Mouse (Mus musculus) midbrain, embryonic 10.5 days (tissue): Measurements from ENCODE around the gene Lrrc25. TPM values are rescaled to one million over a fixed set of nuclear protein-coding genes. Genes with fewer than 3 reads are reported as not detected.
A peak's percentile ranks its signal among the peaks of the same experiment; 100 is the strongest.

Experiments
- DNase-seq: peaks from one replicate; pipeline ENCODE4 v3.0.0-alpha.2; 2017; ENCODE audit warnings: low spot score
- H3K27ac ChIP-seq: fragments of 300-500 bp; sonication (generic); replicated peaks from 2 replicates; pipeline ENCODE4 v1.5.1; 2016; ENCODE audit warnings: mild to moderate bottlenecking
- H3K27me3 ChIP-seq: fragments of 300-500 bp; sonication (generic); 2 replicates; pipeline ENCODE4 v1.6.1; 2016; ENCODE audit warnings: low read depth, mild to moderate bottlenecking; ENCODE audit not compliant: poor library complexity, severe bottlenecking
- H3K36me3 ChIP-seq: fragments of 300-500 bp; sonication (generic); 2 replicates; pipeline ENCODE4 v1.6.1; 2016; ENCODE audit warnings: mild to moderate bottlenecking, moderate library complexity
- H3K4me1 ChIP-seq: fragments of 300-500 bp; sonication (generic); 2 replicates; pipeline ENCODE4 v1.6.1; 2016
- H3K4me3 ChIP-seq: fragments of 300-500 bp; sonication (generic); 2 replicates; pipeline ENCODE4 v1.5.1; 2016; ENCODE audit warnings: mild to moderate bottlenecking, moderate library complexity
- H3K9me3 ChIP-seq: fragments of 300-500 bp; sonication (generic); replicated peaks from 2 replicates; pipeline ENCODE4 v1.6.1; 2016; ENCODE audit warnings: mild to moderate bottlenecking
- WGBS: fragments of 180-500 bp; shearing (Covaris S2); methylation state at CpG from one replicate; pipeline ENCODE4 v1.1.7; 2016; 5-methylcytosine and 5-hydroxymethylcytosine counted together
- polyA plus RNA-seq: library from polyadenylated mRNA; unstranded; fragments of >200 nt; fragmentation: Nextera tagmentation; extraction: Ambion mirVana; gene quantifications from 2 replicates; pipeline ENCODE4 v1.2.1, GENCODE M21; 2016

The Lrrc25 gene
- polyA plus RNA-seq, 1 experiment from 2014 or later: 1.1 TPM

- H3K4me1 ChIP-seq: peaks cover 68% of the 10 kb centered on the region
- DNase-seq: peak; percentile 90
- H3K27me3 ChIP-seq: peaks cover 21% of the 10 kb centered on the region
- no peaks in the 10 kb centered on the region for H3K9me3 ChIP-seq
- H3K4me3 ChIP-seq: peak overlapping the region; percentile 76
- no peaks in the 10 kb centered on the region for H3K36me3 ChIP-seq
- under 1% methylated on average over 54 of the region's 54 CpGs for WGBS
- H3K27ac ChIP-seq: peak overlapping the region; percentile 92
These were observed 4.9 kb upstream of the Lrrc25 start for GRCm38 (mm10) chr8:70610796-70611771.

- peak; percentile 90 for DNase-seq
- H3K4me3 ChIP-seq: peak overlapping the region; percentile 76
- no peaks in the 10 kb centered on the region for H3K9me3 ChIP-seq
- peak overlapping the region; percentile 92; the same call in 1 of the 2 replicates for H3K27ac ChIP-seq
- peaks cover 17% of the 10 kb centered on the region for H3K27me3 ChIP-seq
- no peaks in the 10 kb centered on the region for H3K36me3 ChIP-seq
- peaks cover 66% of the 10 kb centered on the region for H3K4me1 ChIP-seq
- WGBS: under 1% methylated on average over 6 of the region's 6 CpGs
These were observed 4.1 kb upstream of the Lrrc25 start for GRCm38 (mm10) chr8:70611849-70612248.

GRCm38 (mm10) chr8:70613763-70614162, 2.2 kb upstream of the Lrrc25 start:
- WGBS: 25% methylated on average over 1 of the region's 1 CpGs
- Histone ChIP-seq H3K36me3 (no peaks in the 10 kb centered on the region), H3K27ac (no peak overlapping the region), H3K9me3 (no peaks in the 10 kb centered on the region), H3K4me3 (no peak overlapping the region), H3K27me3 (peaks cover 8% of the 10 kb centered on the region), H3K4me1 (peaks cover 62% of the 10 kb centered on the region)
- DNase-seq: no peak

GRCm38 (mm10) chr8:70614469-70614868, 1.5 kb upstream of the Lrrc25 start:
- 71% methylated on average over 5 of the region's 5 CpGs for WGBS
- H3K27ac ChIP-seq: no peak overlapping the region
- H3K9me3 ChIP-seq: no peaks in the 10 kb centered on the region
- no peak overlapping the region for H3K4me3 ChIP-seq
- no peaks in the 10 kb centered on the region for H3K36me3 ChIP-seq
- H3K27me3 ChIP-seq: peaks cover 1% of the 10 kb centered on the region
- H3K4me1 ChIP-seq: peaks cover 60% of the 10 kb centered on the region
- DNase-seq: no peak

- WGBS: 93% methylated on average over 8 of the region's 8 CpGs
- DNase-seq: no peak
- Histone ChIP-seq H3K9me3 (no peaks in the 10 kb centered on the region), H3K27me3 (peaks cover 2% of the 10 kb centered on the region), H3K36me3 (no peaks in the 10 kb centered on the region), H3K27ac (no peak overlapping the region), H3K4me1 (peaks cover 52% of the 10 kb centered on the region), H3K4me3 (no peak overlapping the region)
These were observed 674 bp upstream of the Lrrc25 start for GRCm38 (mm10) chr8:70615281-70615680.

GRCm38 (mm10) chr8:70616645-70617044, 690 bp downstream of the Lrrc25 start:
- WGBS: 65% methylated on average over 11 of the region's 11 CpGs
- H3K27ac ChIP-seq: peak overlapping the region; percentile 9; the same call in 1 of the 2 replicates
- no peak for DNase-seq

GRCm38 (mm10) chr8:70617985-70618384, 2.0 kb downstream of the Lrrc25 start:
- Histone ChIP-seq H3K4me3 (0 out of 2 replicates have a peak overlapping the region, but pooled peaks have one; percentile 1), H3K27me3 (peaks cover 29% of the 10 kb centered on the region), H3K4me1 (peaks cover 41% of the 10 kb centered on the region), H3K9me3 (no peaks in the 10 kb centered on the region), H3K27ac (peak overlapping the region; percentile 29; the same call in 1 of the 2 replicates), H3K36me3 (no peaks in the 10 kb centered on the region)
- DNase-seq: no peak
- 81% methylated on average over 11 of the region's 11 CpGs for WGBS

More at GRCm38 (mm10) chr8:70616645-70617044, 690 bp downstream of the Lrrc25 start:
- H3K9me3 ChIP-seq: no peaks in the 10 kb centered on the region
- peaks cover 16% of the 10 kb centered on the region for H3K27me3 ChIP-seq
- H3K4me3 ChIP-seq: no peak overlapping the region
- H3K36me3 ChIP-seq: no peaks in the 10 kb centered on the region
- peaks cover 46% of the 10 kb centered on the region for H3K4me1 ChIP-seq

GRCm38 (mm10) chr8:70618888-70619334, 3.0 kb downstream of the Lrrc25 start:
- Histone ChIP-seq H3K4me1 (peaks cover 34% of the 10 kb centered on the region), H3K9me3 (no peaks in the 10 kb centered on the region), H3K4me3 (peak overlapping the region; percentile 3; the same call in 1 of the 2 replicates), H3K36me3 (no peaks in the 10 kb centered on the region), H3K27me3 (peaks cover 34% of the 10 kb centered on the region), H3K27ac (peak overlapping the region; percentile 33; the same call in 1 of the 2 replicates)
- 37% methylated on average over 9 of the region's 9 CpGs for WGBS
- DNase-seq: peak; percentile 51

- Histone ChIP-seq H3K4me3 (no peak overlapping the region), H3K27ac (no peak overlapping the region), H3K36me3 (no peaks in the 10 kb centered on the region), H3K9me3 (no peaks in the 10 kb centered on the region), H3K27me3 (peaks cover 34% of the 10 kb centered on the region), H3K4me1 (peaks cover 26% of the 10 kb centered on the region)
- DNase-seq: no peak
- WGBS: 64% methylated on average over 3 of the region's 3 CpGs
These were observed 6.3 kb downstream of the Lrrc25 start for GRCm38 (mm10) chr8:70622220-70622619.

- 21% methylated on average over 5 of the region's 5 CpGs for WGBS
- peak; percentile 66 for DNase-seq
- no peak overlapping the region for H3K27ac ChIP-seq
- H3K4me3 ChIP-seq: no peak overlapping the region
- H3K9me3 ChIP-seq: no peaks in the 10 kb centered on the region
- no peaks in the 10 kb centered on the region for H3K36me3 ChIP-seq
- H3K27me3 ChIP-seq: peaks cover 41% of the 10 kb centered on the region
- peaks cover 19% of the 10 kb centered on the region for H3K4me1 ChIP-seq
These were observed 9.1 kb downstream of the Lrrc25 start for GRCm38 (mm10) chr8:70625104-70625503.

GRCm38 (mm10) chr8:70627041-70627440, 11.1 kb downstream of the Lrrc25 start:
- Histone ChIP-seq H3K9me3 (no peaks in the 10 kb centered on the region), H3K27ac (no peak overlapping the region), H3K27me3 (peaks cover 40% of the 10 kb centered on the region), H3K4me1 (peaks cover 30% of the 10 kb centered on the region), H3K36me3 (no peaks in the 10 kb centered on the region), H3K4me3 (no peak overlapping the region)
- WGBS: 92% methylated on average over 5 of the region's 5 CpGs
- no peak for DNase-seq

GRCm38 (mm10) chr8:70628986-70629490, 13.1 kb downstream of the Lrrc25 start:
- WGBS: 63% methylated on average over 7 of the region's 7 CpGs
- no peaks in the 10 kb centered on the region for H3K9me3 ChIP-seq
- H3K27me3 ChIP-seq: peaks cover 44% of the 10 kb centered on the region
- H3K36me3 ChIP-seq: no peaks in the 10 kb centered on the region
- H3K27ac ChIP-seq: peak overlapping the region; percentile 83
- H3K4me1 ChIP-seq: peaks cover 35% of the 10 kb centered on the region
- peak overlapping the region; percentile 60 for H3K4me3 ChIP-seq
- no peak for DNase-seq
